In genomic region chr2:30801067-30801852, GRCm38 (mm10) we compare ENCODE assay signal across 8 mouse cellular contexts. TPM values are rescaled to one million over a fixed set of nuclear protein-coding genes. Genes with fewer than 3 reads are reported as not detected.
DNase-seq lines count a peak whose midpoint lies in the region; ATAC-seq and TF ChIP-seq lines count a peak whose summit lies in the region.

No protein-coding gene starts in this region.

- H3K9me3 ChIP-seq in forebrain, embryonic 13.5 days (replicated peaks) = no peaks in the 10 kb centered on the region
- H3K9me3 ChIP-seq in lung, embryonic 16.5 days (ENCODE audit: control insufficient read depth, low read length) = no peaks in the 10 kb centered on the region

- peaks cover 31% of the 10 kb centered on the region for H3K4me1 ChIP-seq in forebrain, embryonic 13.5 days
- peaks cover 17% of the 10 kb centered on the region for H3K4me1 ChIP-seq in lung, embryonic 16.5 days (replicated peaks; ENCODE audit: control insufficient read depth, insufficient read depth, low read length)
- peaks cover 9% of the 10 kb centered on the region for H3K4me1 ChIP-seq in small intestine, adult 2 months (ENCODE audit: control insufficient read depth, insufficient read depth, insufficient read length, low read length)

- no peaks in the 10 kb centered on the region for H3K36me3 ChIP-seq in forebrain, embryonic 13.5 days (ENCODE audit: poor library complexity, severe bottlenecking)
- no peaks in the 10 kb centered on the region for H3K36me3 ChIP-seq in lung, embryonic 16.5 days (ENCODE audit: control insufficient read depth, insufficient read depth, low read length)
- no peaks in the 10 kb centered on the region for H3K36me3 ChIP-seq in small intestine, adult 2 months (ENCODE audit: control insufficient read depth, insufficient read depth, low read length)

- H3K9ac ChIP-seq in forebrain, embryonic 13.5 days = peak overlapping the region; percentile 69
- H3K9ac ChIP-seq in lung, embryonic 16.5 days (ENCODE audit: low read length) = peak overlapping the region; percentile 73

- ATAC-seq in forebrain, embryonic 13.5 days = peak; percentile 63; the same call in 1 of the 2 replicates
- ATAC-seq in lung, embryonic 16.5 days (ENCODE audit: low read depth) = peak; percentile 59

- peaks cover 34% of the 10 kb centered on the region for H3K27me3 ChIP-seq in forebrain, embryonic 13.5 days
- peaks cover 9% of the 10 kb centered on the region; the same call in 1 of the 2 replicates for H3K27me3 ChIP-seq in lung, embryonic 16.5 days (ENCODE audit: control insufficient read depth, insufficient read depth, low read depth, low read length)
- peaks cover 12% of the 10 kb centered on the region for H3K27me3 ChIP-seq in small intestine, adult 2 months (ENCODE audit: control insufficient read depth, insufficient read depth, low read length)

- no peak for TF ChIP-seq POLR2A in small intestine, adult 2 months (IDR thresholded peaks at IDR 0.05; ENCODE audit: low read depth, low read length)

- no peak for TF ChIP-seq CTCF in small intestine, adult 2 months (IDR thresholded peaks at IDR 0.05; ENCODE audit: extremely low read depth, insufficient read length, insufficient replicate concordance, low read depth, low read length)

- peak overlapping the region; percentile 46 for H3K4me3 ChIP-seq in forebrain, embryonic 13.5 days
- H3K4me3 ChIP-seq in lung, embryonic 16.5 days (ENCODE audit: low read length) = peak overlapping the region; percentile 55
- H3K4me3 ChIP-seq in small intestine, adult 2 months (ENCODE audit: low read depth, low read length) = peak overlapping the region; percentile 53

- peak overlapping the region; percentile 92 for H3K4me2 ChIP-seq in forebrain, embryonic 13.5 days
- peak overlapping the region; percentile 98 for H3K4me2 ChIP-seq in lung, embryonic 16.5 days (ENCODE audit: low read depth, low read length)

- peak; percentile 54 for DNase-seq in kidney, adult 18-20 months
- DNase-seq in kidney, adult 11 months = no peak
- peak; percentile 42 for DNase-seq in T-cell, adult 2 months (ENCODE audit: low spot score)
- peak; percentile 62 for DNase-seq in induced T-regulatory cell, adult 2 months (ENCODE audit: low read depth)
- no peak for DNase-seq in cerebellum, adult 11 months

- under 1% methylated on average over 76 of the region's 77 CpGs for WGBS in forebrain, embryonic 13.5 days
- 1% methylated on average over 61 of the region's 77 CpGs for WGBS in lung, embryonic 16.5 days
- WGBS in small intestine, adult 2 months = 1% methylated on average over 77 of the region's 77 CpGs

- H3K27ac ChIP-seq in forebrain, embryonic 13.5 days = no peak overlapping the region
- H3K27ac ChIP-seq in lung, embryonic 16.5 days (ENCODE audit: low read length) = no peak overlapping the region
- H3K27ac ChIP-seq in small intestine, adult 2 months (ENCODE audit: insufficient read depth, low read depth, low read length) = no peak overlapping the region

RNA-seq across cellular contexts. Expression of gene 1700001O22Rik, which starts 2.2 kb away (rescaled TPM):
- polyA plus RNA-seq in forebrain, embryonic 13.5 days (2015; fragmentation: Nextera tagmentation; extraction: Ambion mirVana) = 3.8 and 4.5 TPM in 2 replicates
- 3.7 and 4.2 TPM in 2 replicates for polyA plus RNA-seq in lung, embryonic 16.5 days (2015; fragmentation: Nextera tagmentation; extraction: Ambion mirVana)
- 0.71 and 1.9 TPM in 2 replicates for polyA plus RNA-seq in small intestine, adult 2 months (2012; rRNA removed)

RNA-seq across cellular contexts. Expression of gene Ntmt1, which starts 6.4 kb away (rescaled TPM):
- 120 and 127 TPM in 2 replicates for polyA plus RNA-seq in forebrain, embryonic 13.5 days (2015; fragmentation: Nextera tagmentation; extraction: Ambion mirVana)
- polyA plus RNA-seq in lung, embryonic 16.5 days (2015; fragmentation: Nextera tagmentation; extraction: Ambion mirVana) = 76.4 and 76.6 TPM in 2 replicates
- polyA plus RNA-seq in small intestine, adult 2 months (2012; rRNA removed) = 14.3 and 23.8 TPM in 2 replicates

RNA-seq across cellular contexts. Expression of gene Asb6, which starts 28.9 kb away (rescaled TPM):
- 39.4 and 43.4 TPM in 2 replicates for polyA plus RNA-seq in forebrain, embryonic 13.5 days (2015; fragmentation: Nextera tagmentation; extraction: Ambion mirVana)
- polyA plus RNA-seq in lung, embryonic 16.5 days (2015; fragmentation: Nextera tagmentation; extraction: Ambion mirVana) = 32.7 and 33.5 TPM in 2 replicates
- polyA plus RNA-seq in small intestine, adult 2 months (2012; rRNA removed) = 23.5 and 31.7 TPM in 2 replicates

RNA-seq across cellular contexts. Expression of gene Prrx2, which starts 33.5 kb away (rescaled TPM):
- 1.8 and 3.0 TPM in 2 replicates for polyA plus RNA-seq in forebrain, embryonic 13.5 days (2015; fragmentation: Nextera tagmentation; extraction: Ambion mirVana)
- 7.2 and 9.4 TPM in 2 replicates for polyA plus RNA-seq in lung, embryonic 16.5 days (2015; fragmentation: Nextera tagmentation; extraction: Ambion mirVana)
- polyA plus RNA-seq in small intestine, adult 2 months (2012; rRNA removed) = 1.8 and 2.6 TPM in 2 replicates

Comparison
In these comparisons a context has a peak if more than half of its experiments do, and no peak if none do; other contexts are left out.
1. DNase-seq: peak in kidney, adult 18-20 months (single experiment), T-cell, adult 2 months (single experiment) and induced T-regulatory cell, adult 2 months (single experiment); none in kidney, adult 11 months (single experiment) and cerebellum, adult 11 months (single experiment).
2. Peak in every context shown above with its lines, with median percentiles within 50 percentile points of each other: H3K4me3 ChIP-seq.